Mouse (Mus musculus) spleen, adult 2 months (tissue): ENCODE results near the gene Sertad2.

Source experiments
- CTCF ChIP-seq: fragments of 200-500 bp; IDR thresholded peaks from 2 replicates; pipeline ENCODE4 v1.5.1; 2011; ENCODE audit warnings: mild to moderate bottlenecking, inconsistent platforms; ENCODE audit not compliant: insufficient read depth, insufficient read length, insufficient replicate concordance; ENCODE audit errors: extremely low read depth
- POLR2A ChIP-seq: fragments of 200-500 bp; IDR thresholded peaks from 2 replicates; pipeline ENCODE4 v1.6.1; 2011; ENCODE audit warnings: low read depth, low read length, inconsistent platforms

- TF ChIP-seq CTCF (no peak), POLR2A (no peak)
Observed at GRCm38 (mm10) chr11:20628216-20628615, 85.2 kb downstream of the Sertad2 start.
